Mouse (Mus musculus) cerebellum, postnatal 4 days (tissue): ENCODE results near the gene Serpina3n.
"Not testable (repeated sequence)": the region's sequence is repeated elsewhere in the genome, so short reads cannot be mapped to it uniquely, and the experiment has no call there.

Source experiments
- DNase-seq, 2 experiments: peaks; one replicate each; pipeline ENCODE4 v3.0.0; 2022; ENCODE audit warnings: low spot score in 2 of 2, mixed read lengths in 1 of 2

The Serpina3n gene

GRCm38 (mm10) chr12:104406454-104406885 is at the start of gene Serpina3n:
Gene Serpina3n (plus strand): TSS chr12:104406729.
- DNase-seq, result no peak

GRCm38 (mm10) chr12:104369986-104370385 is 36.5 kb upstream of the Serpina3n start:
- DNase-seq, result no peak

- not testable (repeated sequence) for DNase-seq
Measured at GRCm38 (mm10) chr12:104377179-104377578, 29.4 kb upstream of the Serpina3n start.

GRCm38 (mm10) chr12:104378351-104378750 is 28.2 kb upstream of the Serpina3n start:
- not testable (repeated sequence) for DNase-seq

DNA sequence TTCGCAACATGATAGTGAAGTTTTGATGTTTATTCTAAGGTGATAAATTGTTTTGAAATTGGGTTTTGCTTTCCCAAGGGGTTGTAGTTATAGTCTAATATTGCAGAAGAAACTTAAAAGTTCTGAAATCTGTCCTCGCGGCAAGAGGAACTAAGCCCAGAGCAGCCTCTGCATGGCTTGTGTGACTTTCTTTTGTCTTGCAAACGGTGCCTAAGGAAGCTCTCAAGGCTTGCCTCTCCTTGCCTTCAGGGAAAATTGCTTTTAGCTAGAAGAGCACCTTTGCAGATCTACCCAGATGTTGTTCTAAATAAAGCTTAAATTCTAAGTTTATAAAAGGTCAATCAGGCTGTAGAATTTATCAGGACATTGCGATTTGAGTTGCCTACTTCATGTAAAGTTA is 27.7 kb upstream of the Serpina3n start:
- DNase-seq, result not testable (repeated sequence)

DNA sequence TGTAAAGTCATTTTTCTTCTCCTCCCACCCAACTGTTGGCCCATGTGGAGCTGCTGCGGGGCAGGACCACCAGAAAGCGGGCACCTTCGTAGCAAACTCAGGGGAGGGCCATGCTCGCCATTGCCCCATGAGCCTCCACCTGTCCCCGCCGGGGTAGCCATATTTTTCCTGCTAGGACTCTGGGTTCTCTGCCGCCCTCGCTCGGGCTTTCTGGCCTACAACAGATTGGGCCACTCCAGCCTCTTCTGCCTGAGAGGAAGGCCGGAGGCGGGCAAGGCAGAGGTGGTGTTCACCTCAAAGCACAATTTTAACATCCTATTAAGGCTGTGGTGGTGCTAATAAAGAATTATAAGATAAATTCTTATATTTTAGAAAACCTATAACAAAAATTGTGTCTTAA is 26.7 kb upstream of the Serpina3n start:
- DNase-seq, result no peak

DNA sequence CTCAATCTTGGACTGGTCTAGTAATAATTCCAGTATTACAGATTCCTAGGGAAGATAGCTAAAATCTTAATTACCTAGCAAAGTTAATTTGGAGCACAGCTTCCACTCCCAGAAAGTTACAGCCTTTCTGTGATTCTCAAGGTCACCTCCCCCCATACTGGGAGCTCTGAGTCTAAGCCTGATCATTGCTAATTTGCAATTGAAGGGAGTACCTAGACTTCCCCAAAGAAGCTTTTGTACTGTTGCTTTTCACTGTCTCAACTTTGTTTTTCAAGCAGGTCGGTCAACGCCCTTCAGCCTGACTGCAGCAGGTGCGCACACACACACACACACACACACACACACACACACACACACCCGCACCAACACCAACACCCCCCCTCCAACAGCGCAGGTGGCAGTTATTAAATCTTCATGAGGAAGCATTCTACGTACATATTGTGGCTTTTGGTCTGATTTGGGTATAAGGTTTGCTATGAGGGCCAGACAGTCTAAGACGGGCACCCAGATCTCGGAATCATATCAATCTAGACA is 25.4 kb upstream of the Serpina3n start:
- DNase-seq, result not testable (repeated sequence)

- not testable (repeated sequence) for DNase-seq
Measured at GRCm38 (mm10) chr12:104385987-104386386, 20.5 kb upstream of the Serpina3n start.

DNA sequence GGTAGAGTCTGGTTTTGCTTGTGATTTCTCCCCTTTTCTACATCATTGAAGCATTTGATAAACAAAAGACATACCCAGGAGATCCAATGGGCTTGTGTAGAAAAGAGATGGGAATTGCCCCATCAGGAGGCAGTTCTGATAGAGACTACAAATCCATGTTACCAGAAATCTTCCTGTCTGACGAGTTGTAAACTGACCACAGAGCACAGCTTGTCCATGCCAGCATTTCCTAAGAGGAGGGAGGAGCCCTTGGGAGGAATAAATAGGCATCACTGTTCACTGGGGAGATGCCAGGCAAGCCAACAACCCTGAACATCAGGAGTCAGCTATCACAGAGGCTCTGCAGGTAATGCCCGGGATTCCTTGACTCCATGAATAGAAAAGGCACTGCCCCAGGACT is 19.7 kb upstream of the Serpina3n start:
- DNase-seq, result not testable (repeated sequence)

DNA sequence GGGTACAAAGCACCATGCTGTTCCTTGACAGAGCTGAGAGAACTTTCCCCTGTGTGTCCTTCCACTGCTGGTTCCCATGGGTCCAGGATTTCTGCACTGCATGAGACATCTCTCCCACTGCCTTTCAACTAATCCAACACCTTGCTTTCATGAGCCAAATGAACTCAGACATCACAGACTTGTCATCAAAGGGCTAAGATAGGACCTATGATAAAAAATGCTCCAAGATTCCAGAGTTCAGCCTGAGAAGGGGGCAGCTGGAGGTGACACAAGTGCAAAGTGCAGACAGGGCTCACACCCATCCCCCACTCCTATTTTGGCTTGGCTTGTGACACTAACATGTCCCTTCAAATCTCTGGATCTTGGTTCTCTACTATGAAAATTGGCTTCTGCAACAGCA is 18.1 kb upstream of the Serpina3n start:
- DNase-seq, result no peak

DNA sequence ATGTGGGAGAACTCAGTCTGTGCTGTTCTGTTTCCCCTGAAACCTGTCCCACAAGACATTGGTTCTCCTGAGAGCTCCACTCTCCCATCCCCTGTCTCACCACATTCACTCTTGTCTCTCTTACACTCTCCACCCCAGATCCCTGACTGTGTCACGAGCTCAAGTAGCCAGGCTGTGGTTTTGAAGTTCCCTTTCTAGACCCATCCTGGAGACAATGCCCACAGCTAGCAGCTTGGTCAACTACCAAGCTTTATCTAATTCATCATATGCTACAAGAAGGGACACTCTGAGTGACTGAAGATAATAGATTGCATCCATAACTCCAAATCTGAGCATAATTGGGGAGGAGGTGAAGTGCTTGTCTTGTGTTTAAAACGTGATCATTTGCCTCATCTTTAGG is 15.5 kb upstream of the Serpina3n start:
- DNase-seq, result not testable (repeated sequence)

DNA sequence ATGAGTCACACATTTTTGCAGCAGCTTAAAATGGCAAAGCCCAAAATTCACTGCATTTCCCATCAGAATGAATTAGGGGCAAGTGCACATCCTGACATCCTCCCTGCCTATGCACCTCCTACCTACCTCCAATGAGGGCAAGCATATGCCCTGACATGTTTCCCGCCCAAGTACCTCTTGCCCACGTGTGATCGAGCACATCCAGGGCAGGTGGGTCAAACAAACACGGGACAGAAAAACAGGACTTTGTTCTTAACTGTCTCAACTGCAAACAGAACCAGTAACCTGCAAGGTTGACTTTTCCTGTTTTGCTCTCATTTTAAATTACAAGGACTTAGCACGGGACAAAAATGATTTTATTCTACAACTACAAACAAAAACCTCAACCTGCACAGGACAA is 2.6 kb upstream of the Serpina3n start:
- no peak for DNase-seq

DNA sequence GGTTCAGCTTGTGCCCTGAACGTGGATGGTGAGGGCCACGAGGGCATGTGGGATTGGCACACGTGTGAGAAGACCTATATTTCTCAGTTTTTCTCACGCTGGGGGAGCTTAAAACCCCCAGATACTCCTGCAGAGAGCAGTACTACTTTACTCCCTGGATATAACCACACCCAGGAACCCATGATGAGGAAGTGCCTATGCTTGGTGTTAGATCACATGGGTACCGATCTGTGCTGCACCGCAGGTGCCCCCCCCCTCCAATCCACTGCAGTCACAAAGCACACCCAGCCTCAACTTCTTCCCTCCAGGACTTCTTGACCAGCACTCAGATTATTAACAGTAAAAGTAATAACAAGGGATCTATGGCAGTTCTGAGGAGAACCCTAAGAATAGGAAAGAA is 6.0 kb downstream of the Serpina3n start:
- DNase-seq, result no peak

DNA sequence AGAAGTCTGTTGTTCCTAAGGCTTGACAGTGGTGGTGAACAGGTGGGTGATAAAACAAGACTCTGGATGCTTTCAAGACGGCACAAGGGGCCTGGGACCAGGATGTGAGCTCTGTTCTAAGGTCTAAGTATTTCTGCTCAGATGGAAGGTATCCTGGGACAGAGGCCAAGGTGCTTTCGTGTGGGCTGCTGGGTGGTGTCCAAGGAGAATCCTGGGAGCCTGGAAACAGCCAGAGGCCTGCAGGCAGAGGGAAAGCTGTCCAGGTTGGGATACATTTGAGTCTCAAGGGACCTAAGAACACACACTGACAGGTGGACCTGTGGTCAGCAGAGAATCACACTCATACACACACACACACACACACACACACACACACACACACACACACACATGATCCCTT is 8.0 kb downstream of the Serpina3n start:
- no peak for DNase-seq

DNA sequence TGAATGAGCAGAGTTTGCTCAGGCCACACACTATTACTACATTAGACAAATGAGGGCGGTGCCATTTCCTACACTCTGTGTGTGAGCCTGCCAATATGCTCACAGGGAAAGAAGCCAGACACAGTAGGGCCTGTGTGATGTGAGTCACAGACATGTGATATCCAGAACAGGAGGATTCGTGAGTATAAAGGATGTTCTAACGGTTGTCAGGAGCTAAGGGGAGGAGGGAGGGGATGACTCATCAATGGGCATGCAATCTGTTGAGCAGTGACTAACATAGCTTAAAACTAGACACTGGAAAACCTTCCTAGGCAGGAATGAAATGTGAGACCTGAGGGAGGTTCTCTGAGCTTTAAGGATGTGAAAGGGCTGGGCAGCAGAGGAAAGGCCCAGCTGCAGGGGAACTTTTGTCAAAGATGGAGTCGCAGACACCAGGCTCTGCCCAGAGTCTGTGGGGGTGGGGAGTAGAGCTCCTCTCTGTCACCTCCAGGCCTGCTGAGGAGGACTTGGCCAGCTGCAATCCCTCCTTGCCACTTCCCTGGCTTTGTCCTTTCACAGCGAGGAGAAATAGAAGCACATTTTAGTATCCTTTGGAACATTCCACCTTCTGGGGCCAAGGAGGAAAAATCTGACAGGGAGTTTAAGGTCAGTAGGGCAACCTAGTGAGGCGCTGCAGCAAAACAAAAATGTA is 9.2 kb downstream of the Serpina3n start:
- DNase-seq, result no peak

GRCm38 (mm10) chr12:104418340-104419135 is 12.0 kb downstream of the Serpina3n start:
- DNase-seq, result peak; percentile 95

- DNase-seq, result no peak
Measured at GRCm38 (mm10) chr12:104419136-104419462, 12.6 kb downstream of the Serpina3n start.

- no peak for DNase-seq
Measured at GRCm38 (mm10) chr12:104422615-104423392, 16.3 kb downstream of the Serpina3n start.

GRCm38 (mm10) chr12:104425591-104425990 is 19.1 kb downstream of the Serpina3n start:
- no peak for DNase-seq

- DNase-seq, result no peak
Measured at GRCm38 (mm10) chr12:104426915-104427314, 20.4 kb downstream of the Serpina3n start.

DNA sequence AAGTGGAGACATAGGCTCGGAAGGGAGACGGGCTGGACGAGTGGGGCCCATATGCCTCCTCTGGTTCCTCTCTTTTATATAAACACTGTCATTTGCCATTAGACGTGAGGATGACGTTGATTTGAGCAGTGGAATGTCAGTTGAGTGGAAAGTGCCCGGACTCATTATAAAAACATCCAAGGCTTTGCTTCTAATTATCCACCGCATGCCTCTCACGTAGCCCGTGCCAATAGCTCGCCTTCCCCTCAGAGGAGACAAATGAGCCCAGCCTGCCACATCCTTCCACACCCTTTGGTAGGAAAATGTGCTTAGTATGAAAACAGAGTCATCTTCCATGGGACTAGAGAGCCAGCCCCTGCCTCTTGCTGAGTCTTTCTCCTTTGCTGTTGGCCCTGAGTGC is 24.8 kb downstream of the Serpina3n start:
- DNase-seq, result no peak

DNA sequence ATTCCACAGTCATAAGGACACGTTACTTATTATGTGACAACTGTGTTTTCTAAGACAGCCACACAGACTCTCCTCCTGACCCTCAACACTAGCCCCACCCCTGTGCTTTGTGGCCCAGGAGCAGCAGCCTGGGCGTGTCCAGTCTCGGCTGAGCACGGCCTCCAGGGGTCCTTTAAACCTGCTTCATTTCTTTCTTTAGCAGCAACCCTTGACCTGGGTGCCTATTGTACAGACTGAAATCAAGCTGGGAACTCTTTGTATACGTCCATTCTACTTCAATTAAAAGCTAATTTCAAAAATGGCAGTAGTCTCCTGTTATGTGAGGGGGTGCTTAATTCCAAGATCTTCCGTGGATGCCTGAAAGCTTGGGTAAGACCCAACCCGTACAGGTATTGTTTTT is 26.7 kb downstream of the Serpina3n start:
- DNase-seq, result no peak
